Mouse (Mus musculus): ENCODE results near the gene Nat8f5. TPM values are rescaled to one million over a fixed set of nuclear protein-coding genes. Genes with fewer than 3 reads are reported as not detected.
"Not testable (repeated sequence)": the region's sequence is repeated elsewhere in the genome, so short reads cannot be mapped to it uniquely, and the experiment has no call there.

Nat8f5 gene
- not detected in 2 replicates for polyA plus RNA-seq (2015; fragmentation: Nextera tagmentation; extraction: Ambion mirVana)

- Histone ChIP-seq H3K4me2 (ENCODE audit: low read depth, low read length) (no peak within 1 kb of the TSS), H3K9me3 (replicated peaks; ENCODE audit: control insufficient read depth, low read length) (no peaks in the 10 kb centered on the region), H3K4me1 (ENCODE audit: control insufficient read depth, insufficient read depth, low read length) (no peaks in the 10 kb centered on the region), H3K4me3 (ENCODE audit: low read length) (no peak within 1 kb of the TSS), H3K27me3 (ENCODE audit: control insufficient read depth, insufficient read depth, low read length) (no peaks in the 10 kb centered on the region), H3K9ac (ENCODE audit: low read length) (no peak within 1 kb of the TSS), H3K27ac (ENCODE audit: low read length) (no peak within 1 kb of the TSS), H3K36me3 (ENCODE audit: control insufficient read depth, insufficient read depth) (no peaks in the 10 kb centered on the region)
- 75% methylated on average over 5 of the region's 5 CpGs for WGBS
- no peak for ATAC-seq (replicated peaks; ENCODE audit: extremely low read depth, insufficient read depth, low FRiP score)
Measured at GRCm38 (mm10) chr6:85820837-85821236, at the start of gene Nat8f5, which contains the start of gene Nat8f6. Gene Nat8f5 (minus strand): TSS chr6:85820972. Gene Nat8f6 (minus strand): TSS chr6:85820954.

- ATAC-seq (replicated peaks; ENCODE audit: extremely low read depth, insufficient read depth, low FRiP score); H3K27ac ChIP-seq (ENCODE audit: low read length); H3K4me3 ChIP-seq (ENCODE audit: low read length); H3K9ac ChIP-seq (ENCODE audit: low read length); H3K4me2 ChIP-seq (ENCODE audit: low read depth, low read length); H3K27me3 ChIP-seq (ENCODE audit: control insufficient read depth, insufficient read depth, low read length); H3K9me3 ChIP-seq (replicated peaks; ENCODE audit: control insufficient read depth, low read length); H3K36me3 ChIP-seq (ENCODE audit: control insufficient read depth, insufficient read depth); H3K4me1 ChIP-seq (ENCODE audit: control insufficient read depth, insufficient read depth, low read length): not testable (repeated sequence)
- WGBS: 80% methylated on average over 5 of the region's 5 CpGs
Measured at GRCm38 (mm10) chr6:85869006-85869405, 48.2 kb upstream of the Nat8f5 start, which contains the start of gene Nat8f2. Gene Nat8f2 (minus strand): TSS chr6:85869158.

- Histone ChIP-seq H3K4me2 (ENCODE audit: low read depth, low read length) (no peak overlapping the region), H3K36me3 (ENCODE audit: control insufficient read depth, insufficient read depth) (no peaks in the 10 kb centered on the region), H3K27me3 (ENCODE audit: control insufficient read depth, insufficient read depth, low read length) (no peaks in the 10 kb centered on the region), H3K9ac (ENCODE audit: low read length) (no peak overlapping the region), H3K9me3 (replicated peaks; ENCODE audit: control insufficient read depth, low read length) (no peaks in the 10 kb centered on the region), H3K4me3 (ENCODE audit: low read length) (no peak overlapping the region), H3K27ac (ENCODE audit: low read length) (no peak overlapping the region), H3K4me1 (ENCODE audit: control insufficient read depth, insufficient read depth, low read length) (no peaks in the 10 kb centered on the region)
- 57% methylated on average over 8 of the region's 8 CpGs for WGBS
- ATAC-seq (replicated peaks; ENCODE audit: extremely low read depth, insufficient read depth, low FRiP score): no peak
Measured at GRCm38 (mm10) chr6:85867726-85868690, 47.2 kb upstream of the Nat8f5 start.

- 10% methylated on average over 1 of the region's 1 CpGs for WGBS
- ATAC-seq (replicated peaks; ENCODE audit: extremely low read depth, insufficient read depth, low FRiP score): not testable (repeated sequence)
Measured at GRCm38 (mm10) chr6:85866995-85867394, 46.2 kb upstream of the Nat8f5 start.

GRCm38 (mm10) chr6:85866166-85866565 lies 45.4 kb upstream of the Nat8f5 start:
- H3K4me2 ChIP-seq (ENCODE audit: low read depth, low read length); H3K9me3 ChIP-seq (replicated peaks; ENCODE audit: control insufficient read depth, low read length); ATAC-seq (replicated peaks; ENCODE audit: extremely low read depth, insufficient read depth, low FRiP score); H3K27me3 ChIP-seq (ENCODE audit: control insufficient read depth, insufficient read depth, low read length); H3K36me3 ChIP-seq (ENCODE audit: control insufficient read depth, insufficient read depth); H3K4me1 ChIP-seq (ENCODE audit: control insufficient read depth, insufficient read depth, low read length); H3K9ac ChIP-seq (ENCODE audit: low read length); H3K4me3 ChIP-seq (ENCODE audit: low read length); H3K27ac ChIP-seq (ENCODE audit: low read length): not testable (repeated sequence)
- whole genome bisulfite sequencing: 82% methylated on average over 3 of the region's 3 CpGs

More at GRCm38 (mm10) chr6:85866995-85867394, 46.2 kb upstream of the Nat8f5 start:
- H3K9me3 ChIP-seq (replicated peaks; ENCODE audit: control insufficient read depth, low read length); H3K27me3 ChIP-seq (ENCODE audit: control insufficient read depth, insufficient read depth, low read length); H3K27ac ChIP-seq (ENCODE audit: low read length); H3K4me3 ChIP-seq (ENCODE audit: low read length); H3K4me1 ChIP-seq (ENCODE audit: control insufficient read depth, insufficient read depth, low read length); H3K9ac ChIP-seq (ENCODE audit: low read length); H3K36me3 ChIP-seq (ENCODE audit: control insufficient read depth, insufficient read depth); H3K4me2 ChIP-seq (ENCODE audit: low read depth, low read length): not testable (repeated sequence)

- not testable (repeated sequence) for H3K27ac ChIP-seq (ENCODE audit: low read length); H3K4me1 ChIP-seq (ENCODE audit: control insufficient read depth, insufficient read depth, low read length); ATAC-seq (replicated peaks; ENCODE audit: extremely low read depth, insufficient read depth, low FRiP score); H3K27me3 ChIP-seq (ENCODE audit: control insufficient read depth, insufficient read depth, low read length); H3K4me3 ChIP-seq (ENCODE audit: low read length); H3K4me2 ChIP-seq (ENCODE audit: low read depth, low read length); H3K9ac ChIP-seq (ENCODE audit: low read length); H3K36me3 ChIP-seq (ENCODE audit: control insufficient read depth, insufficient read depth); H3K9me3 ChIP-seq (replicated peaks; ENCODE audit: control insufficient read depth, low read length)
- WGBS: 68% methylated on average over 6 of the region's 7 CpGs
Measured at GRCm38 (mm10) chr6:85864900-85865639, 44.3 kb upstream of the Nat8f5 start.

GRCm38 (mm10) chr6:85863840-85864239 lies 43.1 kb upstream of the Nat8f5 start:
- Histone ChIP-seq H3K9ac (ENCODE audit: low read length) (no peak overlapping the region), H3K4me2 (ENCODE audit: low read depth, low read length) (no peak overlapping the region)
- WGBS: 90% methylated on average over 2 of the region's 2 CpGs

GRCm38 (mm10) chr6:85863136-85863535 lies 42.4 kb upstream of the Nat8f5 start:
- no peak for ATAC-seq (replicated peaks; ENCODE audit: extremely low read depth, insufficient read depth, low FRiP score)
- Histone ChIP-seq H3K27me3 (ENCODE audit: control insufficient read depth, insufficient read depth, low read length) (no peaks in the 10 kb centered on the region), H3K4me1 (ENCODE audit: control insufficient read depth, insufficient read depth, low read length) (no peaks in the 10 kb centered on the region), H3K4me3 (ENCODE audit: low read length) (no peak overlapping the region), H3K27ac (ENCODE audit: low read length) (no peak overlapping the region), H3K36me3 (ENCODE audit: control insufficient read depth, insufficient read depth) (no peaks in the 10 kb centered on the region), H3K9me3 (replicated peaks; ENCODE audit: control insufficient read depth, low read length) (no peaks in the 10 kb centered on the region), H3K9ac (ENCODE audit: low read length) (no peak overlapping the region), H3K4me2 (ENCODE audit: low read depth, low read length) (no peak overlapping the region)
- WGBS: 82% methylated on average over 2 of the region's 2 CpGs

More at GRCm38 (mm10) chr6:85863840-85864239, 43.1 kb upstream of the Nat8f5 start:
- H3K4me3 ChIP-seq (ENCODE audit: low read length): no peak overlapping the region
- no peak overlapping the region for H3K27ac ChIP-seq (ENCODE audit: low read length)
- no peak for ATAC-seq (replicated peaks; ENCODE audit: extremely low read depth, insufficient read depth, low FRiP score)
- H3K27me3 ChIP-seq (ENCODE audit: control insufficient read depth, insufficient read depth, low read length): no peaks in the 10 kb centered on the region
- H3K36me3 ChIP-seq (ENCODE audit: control insufficient read depth, insufficient read depth): no peaks in the 10 kb centered on the region
- no peaks in the 10 kb centered on the region for H3K4me1 ChIP-seq (ENCODE audit: control insufficient read depth, insufficient read depth, low read length)
- no peaks in the 10 kb centered on the region for H3K9me3 ChIP-seq (replicated peaks; ENCODE audit: control insufficient read depth, low read length)

GRCm38 (mm10) chr6:85862565-85862964 lies 41.8 kb upstream of the Nat8f5 start:
- Histone ChIP-seq H3K4me2 (ENCODE audit: low read depth, low read length) (no peak overlapping the region), H3K9ac (ENCODE audit: low read length) (no peak overlapping the region), H3K27me3 (ENCODE audit: control insufficient read depth, insufficient read depth, low read length) (no peaks in the 10 kb centered on the region), H3K4me1 (ENCODE audit: control insufficient read depth, insufficient read depth, low read length) (no peaks in the 10 kb centered on the region), H3K27ac (ENCODE audit: low read length) (no peak overlapping the region), H3K4me3 (ENCODE audit: low read length) (no peak overlapping the region), H3K36me3 (ENCODE audit: control insufficient read depth, insufficient read depth) (no peaks in the 10 kb centered on the region), H3K9me3 (replicated peaks; ENCODE audit: control insufficient read depth, low read length) (no peaks in the 10 kb centered on the region)
- no peak for ATAC-seq (replicated peaks; ENCODE audit: extremely low read depth, insufficient read depth, low FRiP score)
- WGBS: 59% methylated on average over 3 of the region's 3 CpGs

All from heart, embryonic 16.5 days (tissue).